In genomic region chr5:107727007-107727402, GRCm38 (mm10) we compare ENCODE assay signal across 11 mouse cellular contexts. TPM values are rescaled to one million over a fixed set of nuclear protein-coding genes. Genes with fewer than 3 reads are reported as not detected.
DNase-seq lines count a peak whose midpoint lies in the region; ATAC-seq lines count a peak whose summit lies in the region.
"Had no signal": no experiment of that assay in that cellular context is flagged by ENCODE, and none has a peak within 500 bp of the region (broad histone marks: within the 10 kb centered on the region; RNA-seq: fewer than 3 reads in every experiment).

No protein-coding gene starts in this region.

- H3K27me3 ChIP-seq in kidney, embryonic 15.5 days: peaks cover 97% of the 10 kb centered on the region
- H3K27me3 ChIP-seq in embryonic facial prominence, embryonic 12.5 days: peaks cover 74% of the 10 kb centered on the region
- peaks cover 87% of the 10 kb centered on the region for H3K27me3 ChIP-seq in hindbrain, embryonic 12.5 days
- peaks cover 81% of the 10 kb centered on the region for H3K27me3 ChIP-seq in midbrain, embryonic 12.5 days

- no peak overlapping the region for H3K27ac ChIP-seq in kidney, embryonic 15.5 days
- no peak overlapping the region for H3K27ac ChIP-seq in embryonic facial prominence, embryonic 12.5 days
- no peak overlapping the region for H3K27ac ChIP-seq in hindbrain, embryonic 12.5 days
- H3K27ac ChIP-seq in midbrain, embryonic 12.5 days (replicated peaks): no peak overlapping the region

- DNase-seq in kidney, adult 9 months: no peak
- no peak for DNase-seq in urinary bladder, postnatal 10 days (ENCODE audit: low spot score)
- DNase-seq in layer of hippocampus, adult 18-20 months (ENCODE audit: low spot score in 2 of 2): no peak
- no peak for DNase-seq in yolk sac, embryonic 10.5 days (ENCODE audit: low spot score)
- DNase-seq: right cerebral cortex, adult 18-20 months had no signal

- 17% methylated on average over 12 of the region's 12 CpGs for WGBS in kidney, embryonic 15.5 days
- WGBS in embryonic facial prominence, embryonic 12.5 days: 15% methylated on average over 12 of the region's 12 CpGs
- 13% methylated on average over 12 of the region's 12 CpGs for WGBS in hindbrain, embryonic 12.5 days
- 14% methylated on average over 12 of the region's 12 CpGs for WGBS in midbrain, embryonic 12.5 days

- H3K4me2 ChIP-seq in kidney, embryonic 15.5 days: peak overlapping the region; percentile 54
- peak overlapping the region; percentile 45 for H3K4me2 ChIP-seq in embryonic facial prominence, embryonic 12.5 days (replicated peaks)
- peak overlapping the region; percentile 46 for H3K4me2 ChIP-seq in hindbrain, embryonic 12.5 days (replicated peaks)
- H3K4me2 ChIP-seq in midbrain, embryonic 12.5 days (replicated peaks): peak overlapping the region; percentile 51

- H3K9me3 ChIP-seq in kidney, embryonic 15.5 days (replicated peaks): no peaks in the 10 kb centered on the region
- H3K9me3 ChIP-seq in embryonic facial prominence, embryonic 12.5 days: no peaks in the 10 kb centered on the region
- H3K9me3 ChIP-seq in hindbrain, embryonic 12.5 days (replicated peaks): no peaks in the 10 kb centered on the region
- no peaks in the 10 kb centered on the region for H3K9me3 ChIP-seq in midbrain, embryonic 12.5 days

- H3K9ac ChIP-seq in kidney, embryonic 15.5 days: no peak overlapping the region
- H3K9ac ChIP-seq in embryonic facial prominence, embryonic 12.5 days: no peak overlapping the region
- no peak overlapping the region for H3K9ac ChIP-seq in hindbrain, embryonic 12.5 days
- H3K9ac ChIP-seq in midbrain, embryonic 12.5 days (replicated peaks): no peak overlapping the region

- peaks cover 42% of the 10 kb centered on the region for H3K4me1 ChIP-seq in kidney, embryonic 15.5 days
- peaks cover 36% of the 10 kb centered on the region for H3K4me1 ChIP-seq in embryonic facial prominence, embryonic 12.5 days
- peaks cover 29% of the 10 kb centered on the region for H3K4me1 ChIP-seq in hindbrain, embryonic 12.5 days
- peaks cover 38% of the 10 kb centered on the region for H3K4me1 ChIP-seq in midbrain, embryonic 12.5 days

- H3K4me3 ChIP-seq in kidney, embryonic 15.5 days (replicated peaks): peak overlapping the region; percentile 29; the same call in 1 of the 2 replicates
- peak overlapping the region; percentile 28 for H3K4me3 ChIP-seq in embryonic facial prominence, embryonic 12.5 days
- H3K4me3 ChIP-seq in hindbrain, embryonic 12.5 days: peak overlapping the region; percentile 26
- peak overlapping the region; percentile 31; the same call in 1 of the 2 replicates for H3K4me3 ChIP-seq in midbrain, embryonic 12.5 days

- ATAC-seq in kidney, embryonic 15.5 days (replicated peaks; ENCODE audit: low FRiP score): no peak
- ATAC-seq in embryonic facial prominence, embryonic 12.5 days (ENCODE audit: insufficient number of reproducible peaks, insufficient read depth, low FRiP score, low TSS enrichment): no peak
- ATAC-seq in hindbrain, embryonic 12.5 days (ENCODE audit: low FRiP score): 0 out of 2 replicates have a peak, but pooled peaks have one; percentile 1
- ATAC-seq in midbrain, embryonic 12.5 days (ENCODE audit: low FRiP score, low read depth): no peak

- no peaks in the 10 kb centered on the region for H3K36me3 ChIP-seq in kidney, embryonic 15.5 days
- H3K36me3 ChIP-seq in embryonic facial prominence, embryonic 12.5 days: no peaks in the 10 kb centered on the region
- H3K36me3 ChIP-seq in hindbrain, embryonic 12.5 days: no peaks in the 10 kb centered on the region
- no peaks in the 10 kb centered on the region for H3K36me3 ChIP-seq in midbrain, embryonic 12.5 days

RNA-seq across cellular contexts. Expression of gene Gfi1, which starts 1.2 kb away (rescaled TPM):
- polyA plus RNA-seq in kidney, embryonic 15.5 days (2015; fragmentation: Nextera tagmentation; extraction: Ambion mirVana): 0.08 TPM in 1 of 2 replicates, not detected in the other
- 0.08 TPM in 1 of 2 replicates, not detected in the other for polyA plus RNA-seq in embryonic facial prominence, embryonic 12.5 days (2016; fragmentation: Nextera tagmentation; extraction: Ambion mirVana)
- 0.23 TPM in 1 of 2 replicates, not detected in the other for polyA plus RNA-seq in hindbrain, embryonic 12.5 days (2016; fragmentation: Nextera tagmentation; extraction: Ambion mirVana)
- 0.08 TPM in 1 of 2 replicates, not detected in the other for polyA plus RNA-seq in midbrain, embryonic 12.5 days (2016; fragmentation: Nextera tagmentation; extraction: Ambion mirVana)
- not detected for total RNA-seq in layer of hippocampus, adult 18-20 months (2021)
- total RNA-seq: left cerebral cortex, postnatal 25 days; MEL had no signal
